Mouse (Mus musculus): ENCODE data around the gene Zbed4. TPM values are rescaled to one million over a fixed set of nuclear protein-coding genes. Genes with fewer than 3 reads are reported as not detected.
A peak's percentile ranks its signal among the peaks of the same experiment; 100 is the strongest.
"Not testable (repeated sequence)": the region's sequence is repeated elsewhere in the genome, so short reads cannot be mapped to it uniquely, and the experiment has no call there.

The Zbed4 gene
- polyA plus RNA-seq, 1 experiment from 2014 or later = 12.2 TPM

DNA sequence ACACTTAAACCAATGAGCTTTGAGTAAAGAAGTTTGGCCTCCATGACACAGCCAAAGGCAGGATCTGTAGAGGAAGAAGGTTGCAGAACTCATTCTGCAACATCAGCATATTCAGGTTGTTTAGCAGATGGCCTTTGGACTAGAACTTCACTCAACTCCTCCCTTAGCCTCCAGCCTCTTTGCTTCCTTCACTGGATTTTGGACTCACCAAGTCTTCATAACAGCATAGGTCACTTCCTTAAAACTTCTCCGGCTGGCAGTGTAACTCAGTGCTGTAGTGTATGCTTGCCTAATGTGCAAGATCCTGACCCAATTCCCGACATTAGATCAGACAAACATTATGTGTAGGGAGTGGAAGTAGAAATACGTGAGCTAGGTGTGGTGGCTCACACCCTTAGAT lies 6.1 kb upstream of the Zbed4 start:
- no peaks in the 10 kb centered on the region for H3K36me3 ChIP-seq
- H3K27ac ChIP-seq = no peak overlapping the region
- H3K4me1 ChIP-seq = no peaks in the 10 kb centered on the region
- no peak overlapping the region for H3K9ac ChIP-seq
- no peaks in the 10 kb centered on the region; the same call in 1 of the 2 replicates for H3K27me3 ChIP-seq
- no peak overlapping the region for H3K4me3 ChIP-seq
- no peak overlapping the region for H3K4me2 ChIP-seq
- ATAC-seq (ENCODE audit: insufficient number of reproducible peaks, low FRiP score, low TSS enrichment, low read depth) = no peak
- whole genome bisulfite sequencing = 82% methylated on average over 3 of the region's 3 CpGs
- no peaks in the 10 kb centered on the region for H3K9me3 ChIP-seq

DNA sequence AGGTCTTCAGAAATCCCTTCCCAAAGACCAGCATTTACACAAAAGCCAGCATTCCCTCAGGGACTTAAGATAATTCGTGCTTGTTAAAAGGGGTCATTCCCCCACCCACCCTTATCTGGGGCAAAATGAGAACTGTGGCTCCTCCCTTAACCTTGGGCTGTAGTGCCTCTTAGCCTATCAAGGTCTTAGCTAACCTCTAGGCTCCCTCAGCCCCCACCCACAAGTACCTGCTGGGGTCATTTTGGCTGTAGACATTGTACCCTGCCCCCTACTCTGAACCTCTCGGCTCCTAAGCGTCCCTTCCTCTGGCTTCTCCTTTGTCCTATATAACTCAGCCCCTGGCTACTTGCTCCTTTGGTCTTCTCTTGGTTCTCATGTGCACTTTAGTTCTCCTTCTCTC lies 5.5 kb upstream of the Zbed4 start:
- Histone ChIP-seq H3K9me3 (no peaks in the 10 kb centered on the region), H3K9ac (no peak overlapping the region), H3K27ac (no peak overlapping the region), H3K4me2 (no peak overlapping the region), H3K36me3 (no peaks in the 10 kb centered on the region), H3K4me3 (no peak overlapping the region), H3K27me3 (no peaks in the 10 kb centered on the region; the same call in 1 of the 2 replicates), H3K4me1 (peaks cover 5% of the 10 kb centered on the region; the same call in 1 of the 2 replicates)
- ATAC-seq (ENCODE audit: insufficient number of reproducible peaks, low FRiP score, low TSS enrichment, low read depth) = no peak
- 44% methylated on average over 3 of the region's 3 CpGs for WGBS

DNA sequence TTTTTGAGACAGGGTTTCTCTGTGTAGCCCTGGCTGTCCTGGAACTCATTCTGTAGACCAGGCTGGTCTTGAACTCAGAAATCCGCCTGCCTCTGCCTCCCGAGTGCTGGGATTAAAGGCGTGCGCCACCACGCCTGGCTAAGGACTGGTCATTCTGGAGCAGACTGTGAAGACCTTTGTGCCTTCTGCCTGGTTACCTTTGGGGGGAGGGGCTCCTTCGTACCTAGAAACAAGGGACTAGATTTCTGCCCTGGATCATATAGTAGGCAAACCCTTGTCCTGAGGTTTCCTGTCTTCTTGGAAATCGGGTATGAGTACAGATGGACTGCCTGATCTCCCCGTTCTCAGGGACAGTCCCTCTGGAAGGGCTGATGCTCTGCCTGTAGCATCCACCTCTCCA lies 1.8 kb upstream of the Zbed4 start:
- H3K9ac ChIP-seq; H3K27ac ChIP-seq; H3K36me3 ChIP-seq; H3K9me3 ChIP-seq; H3K27me3 ChIP-seq; H3K4me2 ChIP-seq; H3K4me3 ChIP-seq; ATAC-seq (ENCODE audit: insufficient number of reproducible peaks, low FRiP score, low TSS enrichment, low read depth): not testable (repeated sequence)
- WGBS = 91% methylated on average over 8 of the region's 8 CpGs
- H3K4me1 ChIP-seq = peaks cover 10% of the 10 kb centered on the region; the same call in 1 of the 2 replicates

DNA sequence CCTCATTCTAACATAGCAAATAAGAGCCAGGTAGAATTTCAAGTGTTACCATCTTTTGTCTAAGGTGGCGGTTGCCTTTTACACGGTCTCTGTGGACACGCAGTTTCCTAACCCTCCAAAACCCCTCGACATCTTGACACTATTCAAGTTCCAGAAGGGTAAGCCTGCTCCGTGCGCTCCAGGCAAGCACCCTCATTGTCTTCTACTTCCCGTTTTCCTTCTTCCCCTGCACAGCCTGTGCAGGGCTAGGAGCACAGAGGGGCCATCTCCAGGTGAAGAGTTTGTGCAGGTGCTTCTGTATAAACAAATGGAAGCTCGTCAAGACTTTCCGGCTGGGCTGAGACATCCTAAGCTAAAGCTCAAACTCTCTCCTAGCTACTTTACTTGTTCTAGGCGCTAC lies 1.4 kb upstream of the Zbed4 start:
- Histone ChIP-seq H3K9me3 (no peaks in the 10 kb centered on the region), H3K9ac (no peak overlapping the region), H3K27me3 (no peaks in the 10 kb centered on the region), H3K4me1 (peaks cover 10% of the 10 kb centered on the region; the same call in 1 of the 2 replicates), H3K36me3 (peaks cover 3% of the 10 kb centered on the region; the same call in 1 of the 2 replicates), H3K4me2 (no peak overlapping the region), H3K4me3 (no peak overlapping the region), H3K27ac (no peak overlapping the region)
- WGBS = 88% methylated on average over 10 of the region's 10 CpGs
- ATAC-seq (ENCODE audit: insufficient number of reproducible peaks, low FRiP score, low TSS enrichment, low read depth) = no peak

DNA sequence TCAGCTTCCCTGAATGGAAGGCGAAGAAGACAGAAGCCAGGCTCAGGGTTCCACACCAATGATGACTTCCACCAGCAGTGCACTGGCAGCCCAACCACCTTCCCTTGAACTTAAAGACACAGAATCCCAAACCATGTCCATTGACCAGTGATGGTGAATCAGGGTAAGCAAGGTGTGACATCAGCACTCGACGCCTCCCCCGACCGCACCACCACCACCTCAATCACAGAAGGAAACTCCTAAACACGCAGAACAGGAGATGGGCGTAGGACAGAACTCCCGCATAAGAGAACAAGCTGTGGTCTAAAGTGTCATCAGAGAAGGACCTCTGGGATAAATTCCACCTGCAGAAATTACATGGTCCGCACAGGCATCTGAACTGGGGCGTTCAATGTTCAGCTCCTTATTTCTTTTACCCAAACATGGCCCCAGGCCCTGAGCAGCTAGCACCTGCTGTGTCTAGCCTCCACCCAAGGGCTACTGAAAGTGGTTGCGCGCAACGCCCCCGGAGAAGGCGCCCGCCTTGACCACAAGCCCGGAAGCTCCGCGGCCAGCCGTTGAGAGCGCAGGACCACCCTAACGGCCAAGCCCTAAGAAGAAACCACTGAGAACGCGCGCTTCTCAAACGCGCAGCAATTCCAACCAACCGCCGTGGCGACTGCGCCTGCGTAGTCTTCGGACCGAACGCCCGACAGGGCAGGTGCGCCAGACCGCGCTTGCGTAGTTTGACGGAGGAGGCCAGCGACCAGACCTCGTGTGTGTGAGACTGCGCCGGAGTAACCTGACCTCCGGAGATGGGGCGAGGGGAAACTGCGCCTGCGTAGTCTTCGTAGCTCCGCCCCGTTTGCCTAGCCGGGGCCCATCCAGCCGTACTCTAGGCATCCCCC lies 540 bp upstream of the Zbed4 start:
- H3K27me3 ChIP-seq = no peaks in the 10 kb centered on the region
- peak overlapping the region; percentile 82 for H3K4me2 ChIP-seq
- H3K4me3 ChIP-seq = peak overlapping the region; percentile 81
- H3K27ac ChIP-seq = peak overlapping the region; percentile 84
- ATAC-seq (ENCODE audit: insufficient number of reproducible peaks, low FRiP score, low TSS enrichment, low read depth) = peak; percentile 100
- H3K36me3 ChIP-seq = peaks cover 5% of the 10 kb centered on the region; the same call in 1 of the 2 replicates
- 6% methylated on average over 54 of the region's 54 CpGs for WGBS
- H3K9me3 ChIP-seq = no peaks in the 10 kb centered on the region
- peak overlapping the region; percentile 41 for H3K9ac ChIP-seq
- peaks cover 10% of the 10 kb centered on the region; the same call in 1 of the 2 replicates for H3K4me1 ChIP-seq

DNA sequence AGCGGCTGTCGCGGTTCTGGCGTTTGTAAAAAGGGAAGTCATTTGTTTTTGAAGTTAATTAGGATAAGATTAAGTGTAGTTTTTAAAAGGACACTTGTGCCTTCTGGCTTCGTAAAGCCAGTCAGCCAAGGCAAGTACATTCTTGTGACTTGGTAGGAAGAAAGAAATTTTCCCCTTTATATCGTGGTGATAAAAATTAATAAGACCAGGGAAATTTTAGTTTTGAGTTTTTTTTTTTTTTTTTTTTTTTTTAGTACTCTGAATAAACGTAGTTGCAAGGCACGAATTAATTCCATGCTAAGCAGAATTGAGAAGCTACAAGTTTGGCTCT lies 908 bp downstream of the Zbed4 start:
- no peak for ATAC-seq (ENCODE audit: insufficient number of reproducible peaks, low FRiP score, low TSS enrichment, low read depth)
- H3K9ac ChIP-seq = peak overlapping the region; percentile 72

DNA sequence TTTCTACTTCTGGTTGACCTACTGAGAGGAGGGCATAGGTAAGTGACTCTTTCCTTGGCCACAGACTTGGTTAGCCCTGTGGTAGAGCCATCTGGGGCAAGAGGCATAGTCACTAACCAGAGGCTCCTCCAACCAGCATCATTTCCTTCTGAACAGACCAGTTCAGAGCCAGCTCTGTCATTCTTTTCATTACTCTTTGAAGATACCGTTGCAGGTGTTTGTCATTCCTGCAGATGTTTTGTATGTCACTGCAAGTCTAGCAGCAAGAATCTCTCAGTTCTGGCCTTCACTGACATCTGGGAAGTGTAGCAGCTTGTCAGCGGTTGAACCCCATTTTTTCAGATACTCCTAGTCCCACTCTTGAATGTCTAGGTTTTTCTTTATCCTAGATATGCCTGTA lies 3.4 kb downstream of the Zbed4 start:
- Histone ChIP-seq H3K36me3 (peaks cover 24% of the 10 kb centered on the region), H3K27ac (no peak overlapping the region), H3K4me2 (no peak overlapping the region), H3K9ac (no peak overlapping the region), H3K27me3 (no peaks in the 10 kb centered on the region), H3K4me3 (no peak overlapping the region), H3K9me3 (no peaks in the 10 kb centered on the region), H3K4me1 (peaks cover 10% of the 10 kb centered on the region; the same call in 1 of the 2 replicates)
- 77% methylated on average over 2 of the region's 2 CpGs for WGBS
- ATAC-seq (ENCODE audit: insufficient number of reproducible peaks, low FRiP score, low TSS enrichment, low read depth) = no peak

More for the DNA sequence above, 908 bp downstream of the Zbed4 start:
- peak overlapping the region; percentile 82 for H3K4me2 ChIP-seq
- H3K36me3 ChIP-seq = peaks cover 10% of the 10 kb centered on the region
- H3K27ac ChIP-seq = peak overlapping the region; percentile 85
- no peaks in the 10 kb centered on the region for H3K9me3 ChIP-seq
- under 1% methylated on average over 8 of the region's 8 CpGs for WGBS
- H3K27me3 ChIP-seq = no peaks in the 10 kb centered on the region
- peak overlapping the region; percentile 81 for H3K4me3 ChIP-seq
- H3K4me1 ChIP-seq = peaks cover 10% of the 10 kb centered on the region; the same call in 1 of the 2 replicates

DNA sequence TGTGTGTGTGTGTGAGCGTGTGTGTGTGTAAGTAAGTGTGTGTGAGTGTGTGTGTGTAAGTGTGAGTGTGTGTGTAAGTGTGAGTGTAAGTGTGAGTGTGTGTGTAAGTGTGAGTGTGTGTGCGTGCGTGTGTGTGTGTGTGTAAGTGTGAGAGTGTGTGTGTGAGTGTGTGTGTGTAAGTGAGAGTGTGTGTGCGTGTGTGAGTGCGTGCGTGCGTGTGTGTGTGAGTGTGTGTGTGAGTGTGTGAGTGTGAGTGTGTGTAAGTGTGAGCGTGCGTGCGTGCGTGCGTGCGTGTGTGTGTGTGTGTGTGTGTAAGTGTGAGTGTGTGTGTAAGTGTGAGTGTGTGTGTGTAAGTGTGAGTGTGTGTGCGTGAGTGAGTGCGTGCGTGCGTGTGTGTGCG lies 4.3 kb downstream of the Zbed4 start:
- no peak for ATAC-seq (ENCODE audit: insufficient number of reproducible peaks, low FRiP score, low TSS enrichment, low read depth)
- Histone ChIP-seq H3K27ac (no peak overlapping the region), H3K4me2 (no peak overlapping the region), H3K36me3 (peaks cover 31% of the 10 kb centered on the region), H3K27me3 (no peaks in the 10 kb centered on the region), H3K4me3 (no peak overlapping the region), H3K9ac (no peak overlapping the region), H3K4me1 (peaks cover 7% of the 10 kb centered on the region; the same call in 1 of the 2 replicates), H3K9me3 (no peaks in the 10 kb centered on the region)
- 96% methylated on average over 18 of the region's 18 CpGs for WGBS

DNA sequence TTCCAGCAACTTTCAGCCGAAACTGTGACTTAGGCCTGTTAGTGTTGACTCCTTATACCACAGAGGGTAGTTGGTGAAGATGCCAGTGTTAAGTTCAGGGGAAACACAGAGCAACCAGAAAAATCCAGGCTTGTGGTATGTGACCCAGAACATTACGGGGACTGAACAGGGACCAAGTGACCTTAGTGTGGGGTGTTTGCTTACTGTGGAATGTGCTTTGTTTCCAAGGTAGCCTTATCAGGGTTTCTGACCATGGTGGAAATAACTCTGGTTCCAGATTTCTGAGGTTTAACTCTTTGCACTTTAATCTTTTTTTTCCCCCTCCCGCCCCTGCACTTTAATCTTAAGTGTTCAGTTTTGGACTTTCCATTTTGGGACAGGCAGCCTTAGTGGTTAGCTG lies 6.6 kb downstream of the Zbed4 start:
- Histone ChIP-seq H3K9ac (no peak overlapping the region), H3K36me3 (peaks cover 48% of the 10 kb centered on the region), H3K9me3 (no peaks in the 10 kb centered on the region), H3K4me1 (peaks cover 2% of the 10 kb centered on the region; the same call in 1 of the 2 replicates), H3K27me3 (no peaks in the 10 kb centered on the region), H3K27ac (no peak overlapping the region), H3K4me2 (no peak overlapping the region), H3K4me3 (no peak overlapping the region)
- no peak for ATAC-seq (ENCODE audit: insufficient number of reproducible peaks, low FRiP score, low TSS enrichment, low read depth)
- 93% methylated on average over 3 of the region's 3 CpGs for WGBS

DNA sequence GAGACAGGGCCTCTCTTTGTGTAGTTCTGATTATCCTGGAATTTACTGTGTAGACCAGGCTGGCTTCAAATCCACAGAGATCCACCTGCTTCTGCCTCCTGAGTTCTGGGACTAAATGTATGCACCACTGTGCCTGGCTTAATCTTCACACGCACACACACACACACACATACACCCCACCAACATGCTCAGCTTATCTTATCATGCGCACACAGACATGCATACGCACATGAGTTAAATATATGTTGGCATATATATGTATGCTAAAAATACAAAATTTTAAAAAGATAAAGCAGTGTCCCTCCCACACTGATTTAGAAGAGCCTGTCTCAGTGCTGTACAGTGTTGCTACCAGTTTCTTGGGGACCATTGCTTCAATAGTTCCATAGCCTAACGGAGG lies 10.1 kb downstream of the Zbed4 start:
- no peak overlapping the region for H3K4me2 ChIP-seq
- 96% methylated on average over 4 of the region's 4 CpGs for WGBS
- H3K9me3 ChIP-seq = no peaks in the 10 kb centered on the region
- H3K27me3 ChIP-seq = no peaks in the 10 kb centered on the region
- H3K9ac ChIP-seq = no peak overlapping the region
- no peak overlapping the region for H3K4me3 ChIP-seq
- no peak overlapping the region for H3K27ac ChIP-seq
- no peaks in the 10 kb centered on the region for H3K4me1 ChIP-seq
- peaks cover 52% of the 10 kb centered on the region for H3K36me3 ChIP-seq
- ATAC-seq (ENCODE audit: insufficient number of reproducible peaks, low FRiP score, low TSS enrichment, low read depth) = no peak

DNA sequence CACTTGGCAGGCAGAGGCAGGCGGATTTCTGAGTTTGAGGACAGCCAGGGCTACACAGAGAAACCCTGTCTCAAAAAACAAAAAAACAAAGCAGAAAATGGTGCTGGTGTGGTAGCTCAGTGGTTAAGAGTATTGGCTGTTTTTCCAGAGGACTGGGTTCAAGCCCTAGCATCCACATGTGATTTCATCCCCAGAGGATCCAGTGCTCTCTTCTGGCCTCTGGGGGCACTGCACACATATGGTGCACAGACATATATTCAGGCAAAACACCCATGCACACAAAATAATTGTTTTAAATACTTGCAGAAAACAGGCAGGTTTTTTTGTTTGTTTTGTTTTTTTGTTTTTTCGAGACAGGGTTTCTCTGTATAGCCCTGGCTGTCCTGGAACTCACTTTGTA lies 14.7 kb downstream of the Zbed4 start:
- WGBS = 96% methylated on average over 2 of the region's 2 CpGs
- peaks cover 34% of the 10 kb centered on the region for H3K36me3 ChIP-seq
- not testable (repeated sequence) for ATAC-seq (ENCODE audit: insufficient number of reproducible peaks, low FRiP score, low TSS enrichment, low read depth)

DNA sequence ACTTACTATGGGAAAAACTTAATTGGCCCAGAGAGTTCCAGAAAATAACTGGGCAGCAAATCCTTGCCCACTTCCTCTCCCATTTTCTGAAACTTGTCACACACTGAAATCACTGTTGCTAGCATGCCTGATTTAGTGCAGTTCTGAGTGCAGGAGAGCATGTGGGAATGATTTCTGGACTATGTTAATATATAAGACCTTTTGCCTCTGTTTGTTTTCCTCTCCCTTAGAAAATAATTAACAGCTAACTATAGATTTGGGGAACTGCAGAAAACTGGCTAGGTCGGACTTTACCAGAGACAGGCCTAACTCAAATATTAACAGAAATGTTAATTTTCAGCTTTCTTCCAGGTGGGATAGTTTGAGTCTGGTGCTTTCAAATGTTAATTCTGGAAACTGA lies 17.1 kb downstream of the Zbed4 start:
- Histone ChIP-seq H3K4me2 (no peak overlapping the region), H3K9me3 (no peaks in the 10 kb centered on the region), H3K4me3 (no peak overlapping the region), H3K27me3 (no peaks in the 10 kb centered on the region), H3K4me1 (no peaks in the 10 kb centered on the region), H3K9ac (no peak overlapping the region), H3K27ac (no peak overlapping the region), H3K36me3 (peaks cover 23% of the 10 kb centered on the region)
- ATAC-seq (ENCODE audit: insufficient number of reproducible peaks, low FRiP score, low TSS enrichment, low read depth) = no peak
- 76% methylated on average over 1 of the region's 1 CpGs for WGBS

More for the DNA sequence above, 14.7 kb downstream of the Zbed4 start:
- not testable (repeated sequence) for H3K27me3 ChIP-seq, H3K9ac ChIP-seq, H3K4me2 ChIP-seq, H3K9me3 ChIP-seq, H3K27ac ChIP-seq, H3K4me3 ChIP-seq, H3K4me1 ChIP-seq

Data from limb, embryonic 15.5 days (tissue).